Mouse (Mus musculus): Measurements from ENCODE around the gene Arid4a.

Arid4a gene

GRCm38 (mm10) chr12:71015363-71016210, at the start of gene Arid4a:
TSS of gene Arid4a (plus strand) at chr12:71015990.
- peaks cover 48% of the 10 kb centered on the region for H3K36me3 ChIP-seq (ENCODE audit: insufficient read depth, low read length)
- no peaks in the 10 kb centered on the region for H3K27me3 ChIP-seq (ENCODE audit: insufficient read depth, low read length)
- no peak for TF ChIP-seq CTCF (conservative IDR thresholded peaks at IDR 0.05; ENCODE audit: low read length)
- no peak; the same call in 1 of the 2 replicates for TF ChIP-seq NANOG (IDR thresholded peaks at IDR 0.05; ENCODE audit: borderline replicate concordance, low read length)
- TF ChIP-seq POU5F1 (IDR thresholded peaks at IDR 0.05; ENCODE audit: borderline replicate concordance, low read length) = no peak
- no peaks in the 10 kb centered on the region for H3K9me3 ChIP-seq (ENCODE audit: low read length)
- peak within 1 kb of the TSS; percentile 99 for H3K4me3 ChIP-seq (replicated peaks; ENCODE audit: low read length)
- H3K4me1 ChIP-seq (replicated peaks; ENCODE audit: low read depth, low read length) = peaks cover 44% of the 10 kb centered on the region

GRCm38 (mm10) chr12:70967581-70967980, 48.2 kb upstream of the Arid4a start:
- Histone ChIP-seq H3K27me3 (ENCODE audit: insufficient read depth, low read length) (no peaks in the 10 kb centered on the region), H3K36me3 (ENCODE audit: insufficient read depth, low read length) (peaks cover 5% of the 10 kb centered on the region; the same call in 1 of the 2 replicates), H3K9me3 (ENCODE audit: low read length) (no peaks in the 10 kb centered on the region), H3K4me3 (replicated peaks; ENCODE audit: low read length) (peak overlapping the region; percentile 85), H3K4me1 (replicated peaks; ENCODE audit: low read depth, low read length) (peaks cover 16% of the 10 kb centered on the region)
- TF ChIP-seq CTCF (conservative IDR thresholded peaks at IDR 0.05; ENCODE audit: low read length) = no peak
- no peak for TF ChIP-seq POU5F1 (IDR thresholded peaks at IDR 0.05; ENCODE audit: borderline replicate concordance, low read length)
- TF ChIP-seq NANOG (IDR thresholded peaks at IDR 0.05; ENCODE audit: borderline replicate concordance, low read length) = no peak

DNA sequence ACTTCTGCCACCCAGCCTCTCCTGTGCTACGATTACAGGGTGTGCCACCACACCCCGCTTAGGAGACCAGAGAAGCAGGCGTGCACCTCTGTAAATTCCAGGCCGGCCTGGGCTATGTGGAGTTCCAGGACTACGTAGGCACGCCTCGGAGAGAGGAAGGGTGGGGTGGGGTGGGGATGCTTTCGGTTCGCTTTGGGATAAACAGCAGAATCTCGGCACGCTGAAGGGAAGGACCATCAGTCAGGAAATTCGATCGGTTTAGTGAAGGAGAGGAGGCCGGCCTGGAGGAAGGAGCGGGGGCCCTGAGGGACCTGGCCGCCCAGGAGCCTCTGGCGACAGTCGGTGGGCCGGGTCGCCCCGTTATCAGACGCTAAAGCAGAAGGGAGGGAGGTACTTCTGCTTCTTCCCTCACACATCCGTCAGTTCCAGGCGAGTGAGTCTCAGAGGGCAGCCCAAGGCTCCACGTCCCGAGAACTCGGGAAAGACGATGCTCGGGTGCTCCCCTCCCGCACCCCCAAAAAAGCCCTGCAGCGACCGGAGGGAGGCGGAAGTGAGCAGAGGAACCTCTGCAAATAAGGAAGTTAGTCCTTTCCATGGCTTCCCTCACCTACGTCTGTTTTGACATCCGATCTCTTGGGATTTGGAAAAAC, 47.5 kb upstream of the Arid4a start:
- Histone ChIP-seq H3K36me3 (ENCODE audit: insufficient read depth, low read length) (peaks cover 2% of the 10 kb centered on the region; the same call in 1 of the 2 replicates), H3K27me3 (ENCODE audit: insufficient read depth, low read length) (no peaks in the 10 kb centered on the region), H3K4me1 (replicated peaks; ENCODE audit: low read depth, low read length) (peaks cover 16% of the 10 kb centered on the region), H3K9me3 (ENCODE audit: low read length) (no peaks in the 10 kb centered on the region), H3K4me3 (replicated peaks; ENCODE audit: low read length) (peak overlapping the region; percentile 85)
- TF ChIP-seq POU5F1 (IDR thresholded peaks at IDR 0.05; ENCODE audit: borderline replicate concordance, low read length) (no peak), CTCF (conservative IDR thresholded peaks at IDR 0.05; ENCODE audit: low read length) (peak; percentile 41; the same call in 1 of the 2 replicates)

- H3K36me3 ChIP-seq (ENCODE audit: insufficient read depth, low read length) = no peaks in the 10 kb centered on the region
- peaks cover 20% of the 10 kb centered on the region for H3K4me1 ChIP-seq (replicated peaks; ENCODE audit: low read depth, low read length)
These were observed 46.9 kb upstream of the Arid4a start for GRCm38 (mm10) chr12:70968791-70969307.

GRCm38 (mm10) chr12:70969485-70970184, 46.2 kb upstream of the Arid4a start:
- Histone ChIP-seq H3K36me3 (ENCODE audit: insufficient read depth, low read length) (no peaks in the 10 kb centered on the region), H3K9me3 (ENCODE audit: low read length) (no peaks in the 10 kb centered on the region), H3K4me1 (replicated peaks; ENCODE audit: low read depth, low read length) (peaks cover 20% of the 10 kb centered on the region), H3K27me3 (ENCODE audit: insufficient read depth, low read length) (no peaks in the 10 kb centered on the region), H3K4me3 (replicated peaks; ENCODE audit: low read length) (peak overlapping the region; percentile 85)
- TF ChIP-seq CTCF (conservative IDR thresholded peaks at IDR 0.05; ENCODE audit: low read length) (peak; percentile 51), POU5F1 (IDR thresholded peaks at IDR 0.05; ENCODE audit: borderline replicate concordance, low read length) (no peak)

More at GRCm38 (mm10) chr12:70968791-70969307, 46.9 kb upstream of the Arid4a start:
- TF ChIP-seq NANOG (IDR thresholded peaks at IDR 0.05; ENCODE audit: borderline replicate concordance, low read length) (no peak), POU5F1 (IDR thresholded peaks at IDR 0.05; ENCODE audit: borderline replicate concordance, low read length) (no peak), CTCF (conservative IDR thresholded peaks at IDR 0.05; ENCODE audit: low read length) (no peak)
- H3K9me3 ChIP-seq (ENCODE audit: low read length) = no peaks in the 10 kb centered on the region
- no peaks in the 10 kb centered on the region for H3K27me3 ChIP-seq (ENCODE audit: insufficient read depth, low read length)
- peak overlapping the region; percentile 85 for H3K4me3 ChIP-seq (replicated peaks; ENCODE audit: low read length)

DNA sequence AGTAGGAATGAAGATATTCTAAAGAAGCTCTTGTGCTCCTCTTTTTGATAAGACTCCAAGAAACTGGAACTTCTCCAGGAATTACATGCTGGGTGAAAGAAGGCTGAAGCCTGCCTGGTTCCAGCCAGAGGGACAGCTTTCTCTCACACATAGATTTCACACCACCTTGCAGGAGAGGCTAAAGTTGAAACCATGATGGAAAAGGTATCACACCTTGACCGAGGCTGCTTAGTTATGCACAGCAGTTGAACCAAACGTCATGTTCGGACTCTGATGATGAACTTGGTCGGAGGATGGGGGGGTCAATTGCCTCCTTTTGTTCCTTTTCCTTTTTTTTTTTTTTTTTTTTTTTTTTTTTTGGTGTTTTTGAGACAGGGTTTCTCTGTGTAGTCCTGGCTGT, 42.0 kb upstream of the Arid4a start:
- no peak for TF ChIP-seq POU5F1 (IDR thresholded peaks at IDR 0.05; ENCODE audit: borderline replicate concordance, low read length)
- TF ChIP-seq NANOG (IDR thresholded peaks at IDR 0.05; ENCODE audit: borderline replicate concordance, low read length) = no peak
- no peak for TF ChIP-seq CTCF (conservative IDR thresholded peaks at IDR 0.05; ENCODE audit: low read length)
- H3K9me3 ChIP-seq (ENCODE audit: low read length) = no peaks in the 10 kb centered on the region
- H3K27me3 ChIP-seq (ENCODE audit: insufficient read depth, low read length) = no peaks in the 10 kb centered on the region
- H3K4me3 ChIP-seq (replicated peaks; ENCODE audit: low read length) = peak overlapping the region; percentile 96
- peaks cover 14% of the 10 kb centered on the region for H3K36me3 ChIP-seq (ENCODE audit: insufficient read depth, low read length)
- peaks cover 37% of the 10 kb centered on the region for H3K4me1 ChIP-seq (replicated peaks; ENCODE audit: low read depth, low read length)

DNA sequence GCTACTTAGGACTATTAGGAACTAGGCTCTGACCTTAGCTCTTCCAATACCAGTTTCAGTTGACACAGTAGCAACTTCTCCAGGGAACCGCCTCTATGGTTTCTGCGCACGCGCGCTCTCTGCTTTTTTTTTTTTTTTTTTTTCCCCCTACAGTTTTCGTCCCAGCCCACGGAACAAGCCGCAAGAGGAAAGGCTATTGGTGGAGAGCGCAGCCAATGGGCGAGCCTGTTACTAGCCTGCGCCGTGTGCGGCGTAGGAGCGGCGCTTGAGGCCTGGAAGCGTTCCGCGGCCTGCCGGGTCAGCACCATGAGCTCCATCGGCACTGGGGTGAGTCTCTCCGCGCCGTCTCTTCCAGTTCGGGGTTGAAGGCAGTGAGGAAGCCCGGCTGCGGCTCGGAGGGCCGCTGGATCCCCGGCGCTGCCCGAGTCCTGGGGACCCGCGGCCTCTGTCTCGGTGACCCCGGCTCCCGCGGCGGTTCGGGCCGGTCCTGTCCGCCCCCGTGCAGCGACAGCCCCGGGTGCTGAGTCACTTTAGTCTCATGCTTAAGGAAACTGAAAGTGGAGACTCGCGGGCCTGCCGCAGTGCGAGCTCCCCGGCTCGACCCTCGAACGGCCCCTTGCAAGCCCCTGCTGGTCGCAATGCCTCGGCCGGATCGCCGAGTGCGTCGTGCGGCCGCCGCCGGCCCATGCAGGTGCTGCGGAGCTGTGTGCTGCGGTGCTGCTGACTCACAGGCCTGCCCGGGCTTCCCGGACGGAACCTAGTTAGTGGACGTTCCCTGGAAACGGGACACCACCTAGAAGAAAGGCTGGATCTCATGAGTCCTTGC, 41.1 kb upstream of the Arid4a start, which contains the start of gene Psma3:
TSS of gene Psma3 (plus strand) at position 181 of the 826 bp plus-strand sequence.
- no peak for TF ChIP-seq NANOG (IDR thresholded peaks at IDR 0.05; ENCODE audit: borderline replicate concordance, low read length)
- TF ChIP-seq CTCF (conservative IDR thresholded peaks at IDR 0.05; ENCODE audit: low read length) = no peak
- TF ChIP-seq POU5F1 (IDR thresholded peaks at IDR 0.05; ENCODE audit: borderline replicate concordance, low read length) = no peak
- peaks cover 22% of the 10 kb centered on the region for H3K36me3 ChIP-seq (ENCODE audit: insufficient read depth, low read length)
- no peaks in the 10 kb centered on the region for H3K9me3 ChIP-seq (ENCODE audit: low read length)
- peaks cover 41% of the 10 kb centered on the region for H3K4me1 ChIP-seq (replicated peaks; ENCODE audit: low read depth, low read length)
- peak within 1 kb of the TSS; percentile 96 for H3K4me3 ChIP-seq (replicated peaks; ENCODE audit: low read length)
- H3K27me3 ChIP-seq (ENCODE audit: insufficient read depth, low read length) = no peaks in the 10 kb centered on the region

Measured in E14TG2a.4 (cell line).